Mouse (Mus musculus) kidney, embryonic 14.5 days (tissue): ENCODE results near the gene Ywhag. TPM values are rescaled to one million over a fixed set of nuclear protein-coding genes. Genes with fewer than 3 reads are reported as not detected.

Experiments
- ATAC-seq: fragments of 200-750 bp; cut with Nextera tagmentation; 2 replicates; pipeline ENCODE4 v1.8.0; 2017; ENCODE audit warnings: moderate number of reproducible peaks, mild to moderate bottlenecking, moderate TSS enrichment, moderate library complexity; ENCODE audit not compliant: low FRiP score, low TSS enrichment
- H3K27ac ChIP-seq: fragments of 300-500 bp; sonication (generic); 2 replicates; pipeline ENCODE4 v1.5.1; 2014; ENCODE audit warnings: low read depth, mild to moderate bottlenecking, low read length, moderate library complexity, mixed read lengths
- H3K27me3 ChIP-seq: fragments of 300-500 bp; sonication (generic); 2 replicates; pipeline ENCODE4 v1.6.1; 2014; ENCODE audit warnings: mild to moderate bottlenecking, low read length; ENCODE audit not compliant: control insufficient read depth, insufficient read depth
- H3K36me3 ChIP-seq: fragments of 300-500 bp; sonication (generic); 2 replicates; pipeline ENCODE4 v1.6.1; 2014; ENCODE audit warnings: low read length, mixed read lengths; ENCODE audit not compliant: control insufficient read depth, insufficient read depth
- H3K4me1 ChIP-seq: fragments of 300-500 bp; sonication (generic); 2 replicates; pipeline ENCODE4 v1.6.1; 2014; ENCODE audit warnings: low read length, mixed read lengths; ENCODE audit not compliant: control insufficient read depth, insufficient read depth
- H3K4me2 ChIP-seq: fragments of 300-500 bp; sonication (generic); replicated peaks from 2 replicates; pipeline ENCODE4 v1.6.1; 2014; ENCODE audit warnings: low read depth, mild to moderate bottlenecking, low read length
- H3K4me3 ChIP-seq: fragments of 300-500 bp; sonication (generic); 2 replicates; pipeline ENCODE4 v1.5.1; 2014; ENCODE audit warnings: mild to moderate bottlenecking, low read length
- H3K9ac ChIP-seq: fragments of 300-500 bp; sonication (generic); 2 replicates; pipeline ENCODE4 v1.6.1; 2014; ENCODE audit warnings: low read depth, mild to moderate bottlenecking, low read length, moderate library complexity
- H3K9me3 ChIP-seq: fragments of 300-500 bp; sonication (generic); 2 replicates; pipeline ENCODE4 v1.6.1; 2016; ENCODE audit warnings: low read length; ENCODE audit not compliant: control insufficient read depth
- WGBS: fragments of 180-500 bp; shearing (Covaris S2); extraction: QIAGEN DNeasy Blood & Tissue Kit; methylation state at CpG from one replicate; pipeline ENCODE4 v1.1.7; 2014; 5-methylcytosine and 5-hydroxymethylcytosine counted together
- polyA plus RNA-seq: library from polyadenylated mRNA; unstranded; fragments of >200 nt; fragmentation: Nextera tagmentation; extraction: Ambion mirVana; gene quantifications from 2 replicates; pipeline ENCODE4 v1.2.1, GENCODE M21; 2014

Gene Ywhag
- polyA plus RNA-seq, 1 experiment from 2014 or later = 90.2 TPM

DNA sequence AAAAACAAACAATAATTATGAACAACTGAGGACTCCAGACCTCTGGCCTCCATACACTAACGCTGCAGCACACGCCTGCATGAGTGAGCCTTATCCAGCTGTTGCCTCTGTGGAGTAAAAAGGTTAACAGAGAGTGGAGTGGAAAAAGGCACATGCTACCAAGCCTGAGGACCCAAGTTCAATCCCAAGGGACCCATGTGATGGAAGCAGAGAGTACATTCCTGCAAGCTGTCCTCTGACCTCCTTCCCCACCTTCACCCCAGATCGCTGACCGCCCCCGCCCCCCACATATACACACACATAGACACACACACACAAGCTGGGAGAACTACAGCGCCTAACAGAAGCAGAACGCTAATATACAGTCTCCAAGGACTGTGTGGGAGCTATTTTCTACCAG lies 10.5 kb downstream of the Ywhag start:
- 87% methylated on average over 7 of the region's 7 CpGs for WGBS
- Histone ChIP-seq H3K4me3 (no peak overlapping the region), H3K4me1 (no peaks in the 10 kb centered on the region), H3K4me2 (no peak overlapping the region), H3K27me3 (no peaks in the 10 kb centered on the region), H3K9ac (no peak overlapping the region), H3K36me3 (peaks cover 76% of the 10 kb centered on the region), H3K9me3 (no peaks in the 10 kb centered on the region), H3K27ac (no peak overlapping the region)
- ATAC-seq = no peak

DNA sequence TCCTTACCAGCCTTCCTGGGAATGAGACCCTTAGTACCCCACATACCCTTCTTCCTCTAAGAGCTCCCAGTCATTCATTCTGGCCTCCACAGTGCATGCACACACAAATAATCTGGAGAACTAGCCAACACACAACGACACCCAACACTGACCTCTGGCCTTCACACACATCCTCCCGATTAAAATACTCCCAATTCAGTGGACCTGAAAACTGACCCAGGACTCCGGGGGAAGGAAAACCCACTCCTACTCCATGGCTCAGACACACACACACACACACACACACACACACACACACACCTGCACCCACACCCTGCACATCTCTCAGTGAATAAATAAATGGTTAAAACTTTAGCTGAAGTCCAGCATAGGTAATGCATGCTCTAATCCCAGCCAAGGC lies 14.5 kb downstream of the Ywhag start:
- Histone ChIP-seq H3K27ac (no peak overlapping the region), H3K4me3 (no peak overlapping the region), H3K9ac (no peak overlapping the region), H3K36me3 (peaks cover 79% of the 10 kb centered on the region), H3K9me3 (no peaks in the 10 kb centered on the region), H3K4me1 (no peaks in the 10 kb centered on the region), H3K4me2 (no peak overlapping the region), H3K27me3 (no peaks in the 10 kb centered on the region)
- ATAC-seq = no peak
- 60% methylated on average over 3 of the region's 3 CpGs for WGBS

DNA sequence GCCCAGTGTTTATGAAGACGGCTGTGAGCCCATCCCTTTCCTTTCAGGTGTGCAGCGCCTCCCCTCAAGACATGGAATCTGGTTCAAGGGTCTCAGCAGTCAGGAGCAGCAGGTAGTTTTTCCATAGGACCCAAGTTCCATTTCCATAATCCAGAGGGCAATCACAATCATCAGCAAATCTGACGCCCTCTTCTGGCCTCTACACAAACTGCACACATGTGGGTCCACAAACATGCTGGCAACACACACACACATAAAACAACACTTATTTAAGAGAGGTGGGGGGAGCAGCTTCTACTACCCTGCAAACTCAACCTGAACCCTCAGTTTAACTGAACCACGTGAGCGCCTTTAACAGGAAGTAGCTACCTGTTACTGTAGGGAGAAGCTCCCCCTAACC lies 15.8 kb downstream of the Ywhag start:
- WGBS = 93% methylated on average over 5 of the region's 5 CpGs
- Histone ChIP-seq H3K9ac (no peak overlapping the region), H3K4me1 (0 out of 2 replicates have a peak, but pooled peaks cover 6% of the 10 kb centered on the region), H3K4me3 (no peak overlapping the region), H3K9me3 (no peaks in the 10 kb centered on the region), H3K27ac (no peak overlapping the region), H3K4me2 (no peak overlapping the region), H3K36me3 (peaks cover 74% of the 10 kb centered on the region), H3K27me3 (no peaks in the 10 kb centered on the region)
- ATAC-seq = no peak

DNA sequence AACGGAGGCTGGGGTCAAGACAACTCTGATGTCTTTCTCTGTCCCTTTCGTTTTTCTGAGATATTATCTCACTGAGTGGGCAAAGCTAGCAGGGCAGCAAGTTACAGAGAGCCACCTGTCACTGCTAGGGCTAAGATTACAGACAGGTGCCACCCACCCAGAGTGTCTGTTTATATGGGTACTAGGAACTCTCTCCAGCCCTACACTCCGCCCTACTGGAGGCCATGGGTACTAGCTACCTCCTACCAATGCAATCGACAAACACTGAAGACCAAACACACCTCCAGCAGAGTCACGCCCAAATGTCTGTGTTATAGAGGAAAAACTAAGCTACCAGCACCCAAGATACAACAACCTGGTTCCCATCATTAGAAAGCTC lies 16.4 kb downstream of the Ywhag start:
- Histone ChIP-seq H3K27me3 (no peaks in the 10 kb centered on the region), H3K4me2 (no peak overlapping the region), H3K9me3 (no peaks in the 10 kb centered on the region), H3K27ac (no peak overlapping the region), H3K4me3 (no peak overlapping the region), H3K36me3 (peaks cover 73% of the 10 kb centered on the region), H3K4me1 (0 out of 2 replicates have a peak, but pooled peaks cover 6% of the 10 kb centered on the region), H3K9ac (no peak overlapping the region)
- WGBS = 88% methylated on average over 5 of the region's 5 CpGs
- ATAC-seq = no peak

DNA sequence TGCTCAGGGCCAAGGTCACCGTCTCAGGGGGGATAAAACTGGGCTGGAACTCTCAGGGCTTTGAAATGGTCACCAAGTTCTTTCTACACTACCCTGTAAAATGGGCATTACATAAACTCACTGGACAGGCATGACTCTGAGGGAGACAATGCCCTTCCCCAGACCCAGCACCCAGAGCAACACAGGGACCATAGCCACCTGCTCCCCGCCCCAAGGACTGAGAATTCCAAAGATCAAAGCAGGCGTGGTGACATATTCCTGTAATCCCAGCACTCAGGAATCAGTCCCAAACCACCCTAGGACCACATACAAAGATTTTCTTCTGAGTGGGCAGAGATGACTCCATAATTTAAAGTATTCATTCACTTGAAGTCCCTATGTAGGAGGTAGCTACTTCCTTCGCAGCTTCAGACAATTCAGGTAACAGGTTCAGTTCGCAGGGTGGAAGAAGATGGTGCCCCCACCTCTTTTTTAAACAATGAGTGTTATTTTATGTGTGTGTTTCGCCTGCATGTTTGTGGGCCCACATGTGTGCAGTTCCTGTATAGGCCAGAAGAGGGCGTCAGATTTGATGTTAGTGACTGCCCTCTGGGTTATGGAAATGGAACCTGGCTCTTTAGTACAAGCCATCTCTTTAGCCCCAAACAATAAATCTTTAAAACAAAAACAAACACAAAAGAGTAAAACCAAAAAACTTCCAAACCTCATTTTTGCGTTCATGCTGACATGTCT lies 16.9 kb downstream of the Ywhag start:
- Histone ChIP-seq H3K4me2 (no peak overlapping the region), H3K9ac (no peak overlapping the region), H3K4me3 (no peak overlapping the region), H3K9me3 (no peaks in the 10 kb centered on the region), H3K4me1 (0 out of 2 replicates have a peak, but pooled peaks cover 6% of the 10 kb centered on the region), H3K36me3 (peaks cover 72% of the 10 kb centered on the region), H3K27ac (no peak overlapping the region), H3K27me3 (no peaks in the 10 kb centered on the region)
- 92% methylated on average over 8 of the region's 8 CpGs for WGBS
- no peak for ATAC-seq

DNA sequence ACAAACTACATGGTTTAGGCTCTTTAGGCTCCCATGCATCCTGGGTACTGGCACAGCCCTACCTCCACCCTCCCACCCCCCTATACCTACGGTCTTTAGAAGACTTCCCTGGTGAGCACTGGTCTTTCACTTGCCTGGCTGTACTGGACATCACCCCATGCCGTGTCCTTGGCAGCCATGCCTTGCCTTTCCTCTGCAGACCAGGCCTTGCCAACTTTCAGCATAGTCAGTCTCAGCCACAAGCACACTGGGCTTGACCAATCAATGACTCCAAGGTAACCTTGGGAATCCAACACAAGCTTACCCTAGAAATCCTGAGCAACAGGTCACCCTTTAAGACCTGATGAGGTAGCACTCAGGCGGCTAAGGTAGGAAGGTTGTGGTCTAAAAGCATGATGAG lies 17.8 kb downstream of the Ywhag start:
- H3K9me3 ChIP-seq = no peaks in the 10 kb centered on the region
- ATAC-seq = no peak

DNA sequence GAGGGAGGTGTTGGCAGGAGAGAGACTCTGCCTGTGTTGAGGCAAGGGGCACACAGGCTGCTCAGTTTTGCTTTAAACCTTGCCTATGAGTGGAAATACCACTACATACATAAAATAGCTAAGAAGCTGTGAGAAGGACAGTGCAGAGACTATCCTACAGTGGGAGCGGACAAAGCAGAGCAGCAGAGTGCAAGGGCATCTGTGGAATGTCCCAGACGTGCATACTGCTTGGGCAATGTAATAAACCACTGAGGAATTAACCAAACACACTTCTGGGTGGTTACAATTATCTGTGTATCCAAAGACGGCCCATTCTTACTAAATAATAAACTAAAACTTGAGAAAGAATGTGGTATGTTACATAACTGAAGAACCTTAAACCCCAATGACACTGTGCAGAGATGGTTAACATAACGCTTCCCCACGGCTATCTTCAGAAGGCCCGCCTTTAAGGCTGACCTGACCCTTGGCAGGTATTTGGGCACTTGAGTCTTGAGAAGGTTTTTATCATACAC lies 18.3 kb downstream of the Ywhag start:
- no peak overlapping the region for H3K9ac ChIP-seq
- ATAC-seq = no peak
- no peak overlapping the region for H3K27ac ChIP-seq
- no peaks in the 10 kb centered on the region for H3K9me3 ChIP-seq
- H3K4me3 ChIP-seq = no peak overlapping the region
- H3K36me3 ChIP-seq = peaks cover 67% of the 10 kb centered on the region
- WGBS = 86% methylated on average over 6 of the region's 6 CpGs
- 0 out of 2 replicates have a peak, but pooled peaks cover 6% of the 10 kb centered on the region for H3K4me1 ChIP-seq
- no peak overlapping the region for H3K4me2 ChIP-seq
- no peaks in the 10 kb centered on the region for H3K27me3 ChIP-seq

More for the DNA sequence above, 17.8 kb downstream of the Ywhag start:
- WGBS = 90% methylated on average over 3 of the region's 3 CpGs
- Histone ChIP-seq H3K4me3 (no peak overlapping the region), H3K36me3 (peaks cover 67% of the 10 kb centered on the region), H3K4me2 (no peak overlapping the region), H3K9ac (no peak overlapping the region), H3K27ac (no peak overlapping the region), H3K4me1 (0 out of 2 replicates have a peak, but pooled peaks cover 6% of the 10 kb centered on the region), H3K27me3 (no peaks in the 10 kb centered on the region)

DNA sequence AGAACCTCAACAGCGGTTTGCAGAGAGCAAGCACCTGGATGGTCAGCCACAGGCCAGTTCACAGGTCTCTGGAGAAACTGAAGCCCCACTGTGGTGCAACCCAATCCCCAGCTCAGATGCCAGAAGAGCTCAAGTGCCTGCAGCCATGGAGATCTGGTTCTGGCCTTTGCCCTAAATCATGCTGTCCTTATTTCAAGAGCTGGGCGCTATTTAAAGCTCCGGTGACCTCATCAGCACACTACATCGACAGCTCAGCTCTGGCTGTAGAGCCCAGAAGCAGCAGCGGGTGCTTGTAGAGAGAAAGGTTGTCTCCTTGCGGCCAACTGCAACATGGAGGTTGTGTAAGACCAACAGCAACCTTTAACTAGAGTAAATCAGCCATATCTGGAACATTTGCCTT lies 20.3 kb downstream of the Ywhag start:
- Histone ChIP-seq H3K9ac (no peak overlapping the region), H3K27me3 (no peaks in the 10 kb centered on the region), H3K36me3 (peaks cover 69% of the 10 kb centered on the region), H3K4me3 (no peak overlapping the region), H3K4me2 (no peak overlapping the region), H3K4me1 (0 out of 2 replicates have a peak, but pooled peaks cover 6% of the 10 kb centered on the region), H3K27ac (no peak overlapping the region; the same call in 1 of the 2 replicates), H3K9me3 (no peaks in the 10 kb centered on the region)
- WGBS = 72% methylated on average over 6 of the region's 6 CpGs
- no peak for ATAC-seq

DNA sequence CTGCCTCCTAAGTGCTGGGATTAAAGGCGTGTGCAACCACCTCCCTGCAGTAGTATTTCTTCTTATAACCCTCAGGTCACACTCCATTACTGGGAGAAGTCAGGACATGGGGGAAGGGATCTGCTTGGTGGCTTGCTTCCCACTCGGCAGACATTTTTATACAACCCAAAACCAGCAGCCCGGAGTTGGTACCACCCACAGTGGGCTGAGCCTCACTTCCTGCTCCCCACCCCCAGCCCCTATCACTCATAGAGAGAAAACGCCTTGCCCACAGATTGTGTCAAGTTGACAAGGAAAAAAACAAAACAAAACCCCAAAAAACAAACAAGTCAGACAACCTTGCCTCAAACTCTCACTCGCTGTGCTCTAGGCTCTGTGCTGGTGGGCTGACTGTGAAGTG lies 21.2 kb downstream of the Ywhag start:
- no peak for ATAC-seq
- H3K4me3 ChIP-seq = no peak overlapping the region
- H3K27ac ChIP-seq = no peak overlapping the region
- peaks cover 67% of the 10 kb centered on the region for H3K36me3 ChIP-seq
- 81% methylated on average over 5 of the region's 5 CpGs for WGBS
- no peaks in the 10 kb centered on the region for H3K27me3 ChIP-seq
- no peak overlapping the region for H3K9ac ChIP-seq
- H3K4me1 ChIP-seq = 0 out of 2 replicates have a peak, but pooled peaks cover 6% of the 10 kb centered on the region
- no peaks in the 10 kb centered on the region for H3K9me3 ChIP-seq
- H3K4me2 ChIP-seq = no peak overlapping the region
